Mouse (Mus musculus) heart, postnatal 0 days (tissue): ENCODE measurements at regions not wholly inside any gene's neighbourhood (a gene's known extent, or its start where the extent isn't known, plus 50 kb on each side); places are given as distances from the start of the nearest gene placed in this dataset.

Source experiments
- ATAC-seq: fragments of 200-750 bp; cut with Nextera tagmentation; 2 replicates; pipeline ENCODE4 v1.8.0; 2017; ENCODE audit warnings: low read depth, moderate number of reproducible peaks, moderate library complexity; ENCODE audit not compliant: insufficient read depth
- DNase-seq: peaks from one replicate; pipeline ENCODE4 v3.0.0-alpha.2; 2016; ENCODE audit warnings: low spot score
- H3K27ac ChIP-seq: fragments of 300-500 bp; sonication (generic); 2 replicates; pipeline ENCODE4 v1.5.1; 2014; ENCODE audit warnings: low read depth, mild to moderate bottlenecking
- H3K27me3 ChIP-seq: fragments of 300-500 bp; sonication (generic); 2 replicates; pipeline ENCODE4 v1.6.1; 2014; ENCODE audit warnings: low read length, mixed read lengths; ENCODE audit not compliant: control insufficient read depth, insufficient read depth
- H3K36me3 ChIP-seq: fragments of 300-500 bp; sonication (generic); replicated peaks from 2 replicates; pipeline ENCODE4 v1.6.1; 2014; ENCODE audit warnings: low read length, mixed read lengths; ENCODE audit not compliant: control insufficient read depth, insufficient read depth
- H3K4me1 ChIP-seq: fragments of 300-500 bp; sonication (generic); 2 replicates; pipeline ENCODE4 v1.6.1; 2014; ENCODE audit warnings: antibody characterized with exemption; ENCODE audit not compliant: control insufficient read depth, insufficient read depth
- H3K4me2 ChIP-seq: fragments of 300-500 bp; sonication (generic); 2 replicates; pipeline ENCODE4 v1.6.1; 2014; ENCODE audit warnings: low read depth, mild to moderate bottlenecking, low read length, moderate library complexity
- H3K4me3 ChIP-seq: fragments of 300-500 bp; sonication (generic); 2 replicates; pipeline ENCODE4 v1.5.1; 2014; ENCODE audit warnings: low read depth, low read length
- H3K9ac ChIP-seq: fragments of 300-500 bp; sonication (generic); replicated peaks from 2 replicates; pipeline ENCODE4 v1.6.1; 2014; ENCODE audit warnings: low read depth, low read length, mixed read lengths
- H3K9me3 ChIP-seq: fragments of 300-500 bp; sonication (generic); replicated peaks from 2 replicates; pipeline ENCODE4 v1.6.1; 2016; ENCODE audit warnings: low read length; ENCODE audit not compliant: control insufficient read depth
- CTCF ChIP-seq: IDR thresholded peaks from 2 replicates; pipeline ENCODE4 v1.5.1; 2016; ENCODE audit warnings: antibody characterized with exemption, control low read depth, low read depth
- EP300 ChIP-seq: IDR thresholded peaks from 2 replicates; pipeline ENCODE4 v1.6.1; 2016; ENCODE audit warnings: antibody characterized with exemption, low read depth
- WGBS: fragments of 180-500 bp; shearing (Covaris S2); extraction: QIAGEN DNeasy Blood & Tissue Kit; methylation state at CpG from one replicate; pipeline ENCODE4 v1.1.7; 2014; 5-methylcytosine and 5-hydroxymethylcytosine counted together

GRCm38 (mm10) chr1:186513861-186514260 lies 191.9 kb downstream of the Tgfb2 start:
- no peak overlapping the region for H3K9ac ChIP-seq
- H3K36me3 ChIP-seq: no peaks in the 10 kb centered on the region
- no peak overlapping the region for H3K27ac ChIP-seq
- ATAC-seq (no peak), DNase-seq (no peak)
- no peaks in the 10 kb centered on the region for H3K27me3 ChIP-seq
- H3K9me3 ChIP-seq: 0 out of 2 replicates have a peak, but pooled peaks cover 3% of the 10 kb centered on the region
- WGBS: 89% methylated on average over 5 of the region's 5 CpGs
- H3K4me1 ChIP-seq: peaks cover 10% of the 10 kb centered on the region; the same call in 1 of the 2 replicates
- TF ChIP-seq EP300 (no peak), CTCF (no peak)
- no peak overlapping the region for H3K4me2 ChIP-seq
- H3K4me3 ChIP-seq: no peak overlapping the region

GRCm38 (mm10) chr1:186510531-186510930 lies 195.3 kb downstream of the Tgfb2 start:
- TF ChIP-seq CTCF: no peak
- no peak for TF ChIP-seq EP300
- no peaks in the 10 kb centered on the region for H3K36me3 ChIP-seq
- no peak overlapping the region for H3K4me3 ChIP-seq
- no peak for DNase-seq
- H3K27ac ChIP-seq: no peak overlapping the region
- H3K4me1 ChIP-seq: peaks cover 7% of the 10 kb centered on the region; the same call in 1 of the 2 replicates
- no peak overlapping the region for H3K9ac ChIP-seq
- H3K9me3 ChIP-seq: 0 out of 2 replicates have a peak, but pooled peaks cover 3% of the 10 kb centered on the region
- no peaks in the 10 kb centered on the region for H3K27me3 ChIP-seq
- ATAC-seq: no peak
- 27% methylated on average over 2 of the region's 2 CpGs for WGBS
- H3K4me2 ChIP-seq: no peak overlapping the region

DNA sequence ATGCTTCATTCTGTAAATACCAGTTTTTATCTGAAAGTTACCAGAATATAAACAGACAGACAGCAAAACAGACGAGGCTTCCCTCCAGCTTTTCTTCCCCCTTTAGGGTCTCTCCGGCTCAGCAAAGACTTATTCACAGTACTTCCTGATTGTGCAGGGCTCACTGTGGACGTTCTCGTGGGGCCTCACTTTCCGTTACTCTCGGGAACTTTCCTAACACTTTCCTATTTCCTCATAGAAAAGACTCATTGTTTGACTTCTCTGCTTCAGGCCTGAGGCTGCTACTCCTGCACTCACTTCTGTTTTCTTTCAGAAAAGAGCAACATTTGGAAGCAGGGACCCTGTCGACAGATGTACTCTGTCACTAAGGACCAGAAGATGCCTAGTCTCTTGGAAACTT lies 197.4 kb downstream of the Tgfb2 start:
- ATAC-seq (no peak), DNase-seq (no peak)
- H3K27ac ChIP-seq: peak overlapping the region; percentile 39; the same call in 1 of the 2 replicates
- H3K4me3 ChIP-seq: no peak overlapping the region
- H3K9ac ChIP-seq: no peak overlapping the region
- H3K36me3 ChIP-seq: no peaks in the 10 kb centered on the region
- no peak overlapping the region for H3K4me2 ChIP-seq
- H3K27me3 ChIP-seq: no peaks in the 10 kb centered on the region
- 45% methylated on average over 7 of the region's 7 CpGs for WGBS
- TF ChIP-seq CTCF (no peak), EP300 (no peak)
- H3K9me3 ChIP-seq: 0 out of 2 replicates have a peak, but pooled peaks cover 3% of the 10 kb centered on the region
- peaks cover 4% of the 10 kb centered on the region; the same call in 1 of the 2 replicates for H3K4me1 ChIP-seq

DNA sequence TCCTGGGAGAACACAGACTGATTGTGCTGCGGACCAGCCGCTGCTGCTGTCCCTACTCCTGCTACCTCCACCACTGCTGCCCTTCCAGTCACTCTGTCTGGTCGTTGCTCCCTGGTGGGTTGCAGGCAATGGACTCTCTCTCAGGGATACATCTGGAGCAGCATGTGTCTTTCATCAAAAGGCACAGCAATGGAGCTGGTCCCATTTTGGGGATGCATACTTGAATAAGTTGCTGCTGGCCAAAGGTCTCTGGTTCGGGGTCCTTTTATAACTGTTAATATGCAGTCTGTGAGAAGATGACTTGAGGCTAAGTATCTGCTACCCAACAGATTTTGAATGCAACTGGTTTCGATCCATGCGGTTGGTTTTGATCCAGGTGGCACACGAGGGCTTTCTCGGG lies 197.8 kb downstream of the Tgfb2 start:
- no peak overlapping the region for H3K4me2 ChIP-seq
- no peak overlapping the region for H3K9ac ChIP-seq
- H3K27ac ChIP-seq: 0 out of 2 replicates have a peak overlapping the region, but pooled peaks have one; percentile 40
- TF ChIP-seq CTCF: no peak
- no peak for TF ChIP-seq EP300
- H3K36me3 ChIP-seq: no peaks in the 10 kb centered on the region
- no peaks in the 10 kb centered on the region for H3K27me3 ChIP-seq
- WGBS: 72% methylated on average over 8 of the region's 8 CpGs
- no peak for DNase-seq
- H3K4me3 ChIP-seq: no peak overlapping the region
- no peak for ATAC-seq
- 0 out of 2 replicates have a peak, but pooled peaks cover 3% of the 10 kb centered on the region for H3K9me3 ChIP-seq
- peaks cover 4% of the 10 kb centered on the region; the same call in 1 of the 2 replicates for H3K4me1 ChIP-seq

- ATAC-seq: no peak
- WGBS: 83% methylated on average over 7 of the region's 7 CpGs
- TF ChIP-seq CTCF (no peak), EP300 (no peak)
These were observed 199.3 kb downstream of the Tgfb2 start for GRCm38 (mm10) chr1:186506517-186506916.

GRCm38 (mm10) chr1:186505912-186506311 lies 199.9 kb downstream of the Tgfb2 start:
- no peak overlapping the region for H3K4me2 ChIP-seq
- ATAC-seq (no peak), DNase-seq (no peak)
- 0 out of 2 replicates have a peak, but pooled peaks cover 3% of the 10 kb centered on the region for H3K9me3 ChIP-seq
- peaks cover 4% of the 10 kb centered on the region; the same call in 1 of the 2 replicates for H3K4me1 ChIP-seq
- no peak for TF ChIP-seq CTCF
- no peaks in the 10 kb centered on the region for H3K27me3 ChIP-seq
- H3K27ac ChIP-seq: no peak overlapping the region
- no peaks in the 10 kb centered on the region for H3K36me3 ChIP-seq
- H3K4me3 ChIP-seq: no peak overlapping the region
- no peak overlapping the region for H3K9ac ChIP-seq
- 48% methylated on average over 1 of the region's 1 CpGs for WGBS

More at GRCm38 (mm10) chr1:186506517-186506916, 199.3 kb downstream of the Tgfb2 start:
- no peak for DNase-seq
- H3K4me1 ChIP-seq: peaks cover 4% of the 10 kb centered on the region; the same call in 1 of the 2 replicates
- no peaks in the 10 kb centered on the region for H3K27me3 ChIP-seq
- no peak overlapping the region for H3K4me2 ChIP-seq
- H3K9ac ChIP-seq: no peak overlapping the region
- H3K36me3 ChIP-seq: no peaks in the 10 kb centered on the region
- 0 out of 2 replicates have a peak, but pooled peaks cover 3% of the 10 kb centered on the region for H3K9me3 ChIP-seq
- H3K4me3 ChIP-seq: no peak overlapping the region
- H3K27ac ChIP-seq: no peak overlapping the region
